Mouse (Mus musculus) liver, embryonic 13.5 days (tissue): ENCODE data around the gene Olfr486. TPM values are rescaled to one million over a fixed set of nuclear protein-coding genes. Genes with fewer than 3 reads are reported as not detected.
"Not testable (repeated sequence)": the region's sequence is repeated elsewhere in the genome, so short reads cannot be mapped to it uniquely, and the experiment has no call there.

ENCODE experiments used
- ATAC-seq: fragments of 200-750 bp; cut with Nextera tagmentation; 2 replicates; pipeline ENCODE4 v1.8.0; 2017; ENCODE audit warnings: low read depth, mild to moderate bottlenecking, moderate number of reproducible peaks, moderate library complexity
- DNase-seq: peaks from one replicate; pipeline ENCODE4 v3.0.0; 2022
- H3K27ac ChIP-seq: fragments of 300-500 bp; sonication (generic); 2 replicates; pipeline ENCODE4 v1.5.1; 2015; ENCODE audit warnings: moderate library complexity, mild to moderate bottlenecking, inconsistent platforms
- H3K27me3 ChIP-seq: fragments of 300-500 bp; sonication (generic); 2 replicates; pipeline ENCODE4 v1.6.1; 2015; ENCODE audit warnings: mild to moderate bottlenecking, inconsistent platforms
- H3K36me3 ChIP-seq: fragments of 300-500 bp; sonication (generic); 2 replicates; pipeline ENCODE4 v1.6.1; 2015; ENCODE audit warnings: mild to moderate bottlenecking, inconsistent platforms
- H3K4me1 ChIP-seq: fragments of 300-500 bp; sonication (generic); replicated peaks from 2 replicates; pipeline ENCODE4 v1.6.1; 2015; ENCODE audit warnings: inconsistent platforms
- H3K4me2 ChIP-seq: fragments of 300-500 bp; sonication (generic); 2 replicates; pipeline ENCODE4 v1.6.1; 2015; ENCODE audit warnings: inconsistent platforms, mild to moderate bottlenecking, moderate library complexity
- H3K4me3 ChIP-seq: fragments of 300-500 bp; sonication (generic); replicated peaks from 2 replicates; pipeline ENCODE4 v1.5.1; 2015; ENCODE audit warnings: mild to moderate bottlenecking, inconsistent platforms
- H3K9ac ChIP-seq: fragments of 300-500 bp; sonication (generic); 2 replicates; pipeline ENCODE4 v1.6.1; 2015; ENCODE audit warnings: mild to moderate bottlenecking, inconsistent platforms
- H3K9me3 ChIP-seq: fragments of 300-500 bp; sonication (generic); replicated peaks from 2 replicates; pipeline ENCODE4 v1.6.1; 2016; ENCODE audit warnings: inconsistent platforms
- WGBS: fragments of 180-500 bp; shearing (Covaris S2); methylation state at CpG from one replicate; pipeline ENCODE4 v1.1.7; 2015; ENCODE audit not compliant: insufficient replicate concordance; 5-methylcytosine and 5-hydroxymethylcytosine counted together
- polyA plus RNA-seq: library from polyadenylated mRNA; unstranded; fragments of >200 nt; fragmentation: Nextera tagmentation; extraction: Ambion mirVana; gene quantifications from 2 replicates; pipeline ENCODE4 v1.2.1, GENCODE M21; 2015

Olfr486 gene
- not detected in 2 replicates for polyA plus RNA-seq

DNA sequence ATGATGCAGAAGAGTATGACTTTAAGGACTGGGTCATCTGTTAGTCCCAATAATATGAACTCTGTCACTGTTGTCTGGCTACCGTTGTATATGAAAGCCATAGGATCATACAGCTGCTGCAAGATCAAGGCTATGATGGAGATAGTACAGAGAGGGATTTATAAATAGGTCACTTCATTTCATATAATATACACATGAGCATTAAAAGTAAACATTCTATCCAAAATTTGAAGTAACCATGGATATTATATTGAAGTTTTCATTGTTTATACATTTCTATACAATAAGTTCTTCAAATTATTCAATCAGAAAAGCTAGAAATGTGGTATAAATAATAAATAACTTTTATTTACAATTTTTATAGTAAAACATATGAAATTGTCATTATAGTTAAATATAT lies at the start of gene Olfr486:
Gene Olfr486, minus strand, starts transcription at position 101 of the 400 bp plus-strand sequence.
- H3K4me2 ChIP-seq, H3K4me3 ChIP-seq, H3K36me3 ChIP-seq, H3K9me3 ChIP-seq, H3K27me3 ChIP-seq, H3K9ac ChIP-seq, H3K4me1 ChIP-seq, H3K27ac ChIP-seq, DNase-seq, ATAC-seq: not testable (repeated sequence)
- 90% methylated on average over 1 of the region's 1 CpGs for WGBS

DNA sequence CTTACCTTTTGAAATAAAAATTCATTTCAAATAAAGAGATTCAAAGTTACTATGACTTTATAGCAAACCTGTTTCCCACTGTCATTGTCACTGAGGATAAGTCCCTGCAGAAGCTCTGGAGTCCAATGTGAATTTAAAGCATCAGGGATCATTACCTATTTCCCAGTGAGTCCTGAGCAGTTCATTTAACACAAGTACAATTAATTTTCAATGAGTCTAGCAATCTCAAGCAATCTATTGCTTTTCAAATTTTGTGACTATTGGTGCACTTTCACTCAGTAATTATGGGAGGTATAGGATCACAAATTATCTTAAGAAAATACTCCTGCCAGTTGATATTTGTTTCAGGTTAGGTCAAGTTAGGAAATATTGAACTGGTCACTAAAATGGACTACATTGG lies 42.0 kb upstream of the Olfr486 start, which contains the start of gene Olfr487:
Gene Olfr487, minus strand, starts transcription at position 101 of the 400 bp plus-strand sequence.
- H3K4me2 ChIP-seq, H3K36me3 ChIP-seq, H3K4me3 ChIP-seq, H3K27me3 ChIP-seq, H3K9ac ChIP-seq, H3K9me3 ChIP-seq, H3K4me1 ChIP-seq, H3K27ac ChIP-seq, ATAC-seq, DNase-seq: not testable (repeated sequence)

DNA sequence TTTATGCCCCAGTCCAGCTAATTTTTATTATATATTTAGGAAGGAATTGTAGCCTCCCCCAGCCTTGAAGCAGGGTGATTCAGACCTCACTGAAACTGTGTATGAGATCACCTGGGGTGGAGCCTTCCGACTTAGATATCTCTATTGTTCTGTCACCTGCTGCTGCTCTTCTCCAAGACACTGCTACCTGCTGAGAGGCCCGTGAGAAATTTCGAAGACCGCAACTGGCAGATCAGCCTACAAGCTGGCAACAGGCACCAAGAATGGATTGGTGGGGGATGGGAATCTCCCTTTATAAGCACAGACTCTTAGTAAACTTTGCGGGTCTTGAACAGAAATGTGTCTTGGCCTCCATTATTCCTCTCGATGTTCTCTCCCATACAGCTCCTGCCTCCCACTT lies 24.4 kb upstream of the Olfr486 start:
- H3K36me3 ChIP-seq, result no peaks in the 10 kb centered on the region
- WGBS, result 62% methylated on average over 6 of the region's 6 CpGs
- H3K27ac ChIP-seq, result no peak overlapping the region
- no peak overlapping the region for H3K9ac ChIP-seq
- no peaks in the 10 kb centered on the region for H3K9me3 ChIP-seq
- ATAC-seq, result no peak
- no peaks in the 10 kb centered on the region for H3K27me3 ChIP-seq
- H3K4me2 ChIP-seq, result no peak overlapping the region
- no peak for DNase-seq
- H3K4me1 ChIP-seq, result no peaks in the 10 kb centered on the region
- H3K4me3 ChIP-seq, result no peak overlapping the region

DNA sequence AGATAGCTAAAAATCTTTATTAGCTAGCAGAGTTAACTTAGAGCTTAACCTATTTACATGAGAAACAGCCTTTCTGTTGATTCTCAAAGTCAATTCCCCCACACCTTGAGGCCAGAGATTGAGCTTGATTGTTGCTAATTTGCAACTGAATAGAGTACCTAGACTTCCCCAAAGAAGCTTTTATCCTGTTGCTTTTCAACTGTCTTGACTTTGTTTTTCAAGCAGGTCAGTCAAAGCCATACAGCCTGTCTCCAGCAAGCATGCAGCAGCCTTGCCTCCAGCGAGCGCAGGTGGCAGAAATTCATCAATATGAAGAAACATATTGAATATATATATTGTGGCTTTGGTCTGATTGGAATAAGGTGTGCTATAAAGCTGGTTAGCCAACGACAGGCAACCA lies 23.8 kb upstream of the Olfr486 start:
- H3K27ac ChIP-seq, DNase-seq, H3K4me2 ChIP-seq, H3K9me3 ChIP-seq, H3K4me3 ChIP-seq, H3K4me1 ChIP-seq, H3K27me3 ChIP-seq, H3K9ac ChIP-seq, H3K36me3 ChIP-seq, ATAC-seq: not testable (repeated sequence)
- 44% methylated on average over 3 of the region's 3 CpGs for WGBS

DNA sequence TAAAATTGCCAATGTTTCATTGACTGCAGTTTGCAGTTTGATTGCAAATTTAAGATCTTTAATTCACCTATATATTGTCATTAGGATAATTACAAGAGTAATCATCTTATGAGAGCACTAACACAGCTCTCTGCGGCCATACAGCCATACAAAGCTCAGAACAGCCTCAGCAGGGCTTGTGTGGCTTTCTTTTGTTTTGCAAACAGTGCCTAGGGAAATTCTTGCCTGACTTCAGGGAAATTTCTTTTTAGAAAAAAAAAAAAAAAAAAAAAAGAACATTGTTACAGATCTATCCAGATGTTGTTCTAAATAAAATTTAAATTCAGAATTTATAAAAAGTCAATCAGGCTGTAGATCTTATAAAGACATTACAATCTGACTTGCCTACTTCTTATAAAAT lies 20.2 kb upstream of the Olfr486 start:
- H3K36me3 ChIP-seq, H3K4me3 ChIP-seq, H3K4me2 ChIP-seq, H3K9me3 ChIP-seq, H3K27me3 ChIP-seq, H3K4me1 ChIP-seq, H3K27ac ChIP-seq, H3K9ac ChIP-seq, ATAC-seq, DNase-seq: not testable (repeated sequence)
- WGBS, result 57% methylated on average over 1 of the region's 1 CpGs

DNA sequence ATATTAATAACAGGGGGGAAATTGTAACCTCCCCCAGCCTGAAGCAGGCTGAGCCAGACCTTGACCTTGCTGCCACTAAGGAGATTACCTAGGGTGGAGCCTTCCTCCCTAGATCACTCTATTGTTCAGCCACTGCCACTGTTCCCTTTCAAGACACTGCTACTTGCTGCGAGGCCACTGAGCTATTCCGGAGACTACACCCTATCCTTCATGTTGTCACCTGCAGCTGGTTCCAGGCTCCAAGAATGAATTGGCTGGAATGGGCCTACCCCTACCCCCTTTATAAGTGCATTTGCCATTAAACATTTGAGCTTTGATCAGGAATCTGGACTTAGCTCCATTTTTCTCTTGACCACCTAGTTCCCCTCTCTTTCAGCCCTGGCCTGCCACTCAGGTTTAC lies 18.7 kb upstream of the Olfr486 start:
- not testable (repeated sequence) for ATAC-seq, H3K27me3 ChIP-seq, H3K4me2 ChIP-seq, H3K9me3 ChIP-seq, H3K36me3 ChIP-seq, DNase-seq, H3K4me3 ChIP-seq, H3K4me1 ChIP-seq, H3K9ac ChIP-seq, H3K27ac ChIP-seq
- 50% methylated on average over 2 of the region's 2 CpGs for WGBS

DNA sequence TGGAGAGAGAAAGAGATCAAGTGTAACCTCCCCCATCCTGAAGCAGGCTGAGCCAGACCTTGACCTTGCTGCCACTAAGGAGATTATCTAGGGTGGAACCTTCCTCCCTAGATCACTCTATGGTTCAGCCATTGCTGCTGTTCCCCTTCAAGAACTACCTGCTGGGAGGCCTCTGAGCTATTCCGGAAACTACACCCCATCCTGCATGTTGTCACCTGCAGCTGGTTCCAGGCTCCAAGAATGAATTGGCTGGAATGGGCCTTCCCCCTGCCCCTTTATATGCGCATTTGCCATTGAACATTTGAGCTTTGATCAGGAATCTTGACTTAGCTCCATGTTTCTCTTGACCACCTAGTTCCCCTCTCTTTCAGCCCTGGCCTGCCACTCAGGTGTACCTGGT lies 12.7 kb upstream of the Olfr486 start:
- H3K27me3 ChIP-seq, H3K27ac ChIP-seq, H3K4me2 ChIP-seq, H3K4me1 ChIP-seq, DNase-seq, H3K9ac ChIP-seq, H3K36me3 ChIP-seq, ATAC-seq, H3K9me3 ChIP-seq, H3K4me3 ChIP-seq: not testable (repeated sequence)
- WGBS, result 53% methylated on average over 2 of the region's 2 CpGs

DNA sequence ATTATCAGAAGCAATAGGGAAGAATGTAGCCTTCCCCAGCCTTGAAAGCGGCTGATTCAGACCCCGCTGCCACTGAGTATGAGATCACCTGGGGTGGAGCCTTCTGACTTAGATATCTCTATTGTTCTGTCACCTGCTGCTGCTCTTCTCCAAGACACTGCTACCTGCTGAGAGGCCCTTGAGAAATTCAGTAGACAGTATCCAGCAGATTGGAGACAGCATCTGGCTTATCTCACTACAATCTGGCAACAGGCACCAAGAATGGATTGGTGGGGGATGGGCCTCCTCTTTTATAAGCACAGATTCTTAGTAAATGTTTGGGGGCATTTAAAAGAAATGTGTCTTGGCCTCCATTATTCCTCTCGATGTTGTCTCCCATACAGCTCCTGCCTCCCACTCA lies 11.9 kb upstream of the Olfr486 start:
- H3K9me3 ChIP-seq, H3K4me2 ChIP-seq, H3K27ac ChIP-seq, H3K4me1 ChIP-seq, ATAC-seq, H3K36me3 ChIP-seq, H3K9ac ChIP-seq, H3K4me3 ChIP-seq, DNase-seq, H3K27me3 ChIP-seq: not testable (repeated sequence)
- 68% methylated on average over 3 of the region's 3 CpGs for WGBS

DNA sequence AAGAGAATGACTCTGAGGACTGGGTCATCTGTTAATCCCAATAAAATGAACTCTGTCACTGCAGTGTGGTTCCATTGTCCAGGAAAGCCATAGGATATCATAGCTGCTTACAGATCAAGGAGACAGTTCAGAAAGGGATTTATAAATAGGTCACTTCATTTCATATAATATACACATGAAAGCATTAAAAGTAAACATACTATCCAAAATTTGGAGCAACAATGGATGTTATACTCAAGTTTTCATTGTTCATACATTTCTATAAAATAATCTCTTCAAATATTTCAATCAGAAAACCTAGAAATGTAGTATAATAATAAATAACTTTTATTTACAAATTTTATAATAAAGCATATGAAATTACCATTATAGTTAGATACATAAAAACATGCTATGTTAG lies 12.8 kb downstream of the Olfr486 start, which contains the start of gene Olfr485:
Gene Olfr485, minus strand, starts transcription at position 101 of the 400 bp plus-strand sequence.
- no peak for ATAC-seq
- DNase-seq, result no peak
- no peak within 1 kb of the TSS for H3K4me2 ChIP-seq
- no peak within 1 kb of the TSS for H3K4me3 ChIP-seq
- H3K4me1 ChIP-seq, result no peaks in the 10 kb centered on the region
- H3K36me3 ChIP-seq, result no peaks in the 10 kb centered on the region
- no peak within 1 kb of the TSS for H3K27ac ChIP-seq
- H3K27me3 ChIP-seq, result no peaks in the 10 kb centered on the region
- no peaks in the 10 kb centered on the region for H3K9me3 ChIP-seq
- no peak within 1 kb of the TSS for H3K9ac ChIP-seq

DNA sequence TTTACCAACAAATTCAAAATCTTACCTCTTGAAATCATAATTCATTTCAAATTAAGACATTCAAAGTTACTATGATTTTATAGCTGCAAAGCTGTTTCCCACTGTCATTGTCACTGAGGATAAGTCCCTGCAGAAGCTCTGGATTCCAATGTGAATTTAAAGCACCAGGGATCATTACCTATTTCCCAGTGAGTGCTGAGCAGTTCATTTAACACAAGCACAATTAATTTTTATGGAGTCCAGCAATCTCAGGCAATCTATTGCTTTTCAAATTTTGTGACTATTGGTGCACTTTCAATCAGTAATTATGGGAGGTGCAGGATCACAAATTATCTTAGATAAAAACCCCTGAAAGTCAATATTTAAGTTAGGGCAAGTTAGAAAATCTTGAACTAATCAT lies 45.2 kb downstream of the Olfr486 start, which contains the start of gene Olfr484:
Gene Olfr484, minus strand, starts transcription at position 101 of the 400 bp plus-strand sequence.
- Histone ChIP-seq H3K27ac (no peak within 1 kb of the TSS), H3K9ac (no peak within 1 kb of the TSS), H3K4me1 (no peaks in the 10 kb centered on the region), H3K4me2 (no peak within 1 kb of the TSS), H3K36me3 (no peaks in the 10 kb centered on the region), H3K9me3 (no peaks in the 10 kb centered on the region), H3K27me3 (no peaks in the 10 kb centered on the region), H3K4me3 (no peak within 1 kb of the TSS)
- ATAC-seq, result no peak
- no peak for DNase-seq
